Mouse (Mus musculus): ENCODE measurements around the gene Gnai2.

DNA sequence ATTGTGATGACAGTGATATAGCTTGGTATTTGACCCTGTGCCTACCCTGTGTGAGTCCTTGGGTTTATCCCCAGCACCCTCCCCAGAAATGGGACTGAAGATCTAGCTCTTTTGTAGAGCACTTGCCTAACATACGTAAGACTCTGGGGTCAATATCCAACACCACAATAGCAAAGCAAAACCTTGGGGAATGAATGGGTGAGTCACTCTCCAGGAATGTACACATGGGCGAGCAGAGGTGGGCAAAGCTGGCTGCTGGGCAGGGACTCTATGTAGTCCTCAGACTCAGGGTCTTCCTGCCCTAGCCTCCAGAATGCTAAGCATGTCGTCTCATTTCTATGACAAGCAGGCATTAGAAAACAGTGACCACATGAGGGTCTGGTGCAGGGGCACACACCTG lies 13.6 kb upstream of the Gnai2 start:
- TF ChIP-seq CTCF (IDR thresholded peaks at IDR 0.05; ENCODE audit: low read depth): no peak
- TF ChIP-seq EP300 (IDR thresholded peaks at IDR 0.05; ENCODE audit: low read depth): no peak
